Mouse (Mus musculus) cortical plate, adult 2 months (tissue): ENCODE measurements at regions not wholly inside any gene's neighbourhood (a gene's known extent, or its start where the extent isn't known, plus 50 kb on each side); places are given as distances from the start of the nearest gene placed in this dataset.

Experiments
- CTCF ChIP-seq: fragments of 200-500 bp; IDR thresholded peaks from 2 replicates; pipeline ENCODE4 v1.5.1; 2011; ENCODE audit warnings: mild to moderate bottlenecking, control low read depth, low read length; ENCODE audit not compliant: insufficient read depth; ENCODE audit errors: extremely low read depth
- POLR2A ChIP-seq: fragments of 200-500 bp; IDR thresholded peaks from 2 replicates; pipeline ENCODE4 v1.6.1; 2011; ENCODE audit warnings: mild to moderate bottlenecking, low read length, control low read depth; ENCODE audit not compliant: insufficient read depth; ENCODE audit errors: extremely low read depth

- TF ChIP-seq POLR2A (no peak), CTCF (no peak)
These were observed 338.3 kb upstream of the Kazn start for GRCm38 (mm10) chr4:142577519-142577918.
